Mouse (Mus musculus) CH12.LX (cell line): ENCODE data around the gene Rrp15. TPM values are rescaled to one million over a fixed set of nuclear protein-coding genes. Genes with fewer than 3 reads are reported as not detected.

ENCODE experiments used
- DNase-seq: peaks from one replicate; pipeline ENCODE4 v3.0.0-alpha.2; 2013; ENCODE audit errors: extremely low read depth
- H3K27ac ChIP-seq: 2 replicates; pipeline ENCODE4 v1.5.1; 2012; ENCODE audit warnings: low read depth, mild to moderate bottlenecking, control low read depth, moderate library complexity; ENCODE audit not compliant: insufficient read depth
- H3K27me3 ChIP-seq: replicated peaks from 2 replicates; pipeline ENCODE3; 2012; ENCODE audit warnings: inconsistent platforms
- H3K36me3 ChIP-seq, 2 experiments: replicated peaks in 1 of 2; 2 replicates each; pipeline versions ENCODE3 to v1.6.1; 2012; ENCODE audit warnings: inconsistent platforms in 1 of 2, low read length in 1 of 2, mild to moderate bottlenecking in 1 of 2, mixed read lengths in 1 of 2, moderate library complexity in 1 of 2; ENCODE audit not compliant: control insufficient read depth in 1 of 2, insufficient read depth in 1 of 2
- H3K4me1 ChIP-seq, 2 experiments: 2 replicates each; pipeline ENCODE4 v1.6.1; 2012; ENCODE audit warnings: inconsistent platforms in 1 of 2, moderate library complexity in 1 of 2; ENCODE audit not compliant: insufficient read depth in 2 of 2, control insufficient read depth in 1 of 2
- H3K4me2 ChIP-seq: 2 replicates; pipeline ENCODE4 v1.6.1; 2012; ENCODE audit warnings: low read depth, mild to moderate bottlenecking, control low read depth; ENCODE audit not compliant: poor library complexity, insufficient read depth, severe bottlenecking
- H3K4me3 ChIP-seq, 3 experiments: fragments of 150-350 bp in 1 of 3; sonication (generic) in 1 of 3; replicated peaks in 1 of 3; 2 replicates each; pipeline versions ENCODE3 to v1.5.1; 2011 to 2012; ENCODE audit warnings: low read depth in 2 of 3, low read length in 2 of 3, mild to moderate bottlenecking in 2 of 3, moderate library complexity in 2 of 3, control low read depth in 1 of 3, improper control_type of control experiment in 1 of 3, inconsistent platforms in 1 of 3, mixed read lengths in 1 of 3; ENCODE audit not compliant: poor library complexity in 1 of 3
- H3K79me2 ChIP-seq: replicated peaks from 2 replicates; pipeline ENCODE4 v1.6.1; 2012; ENCODE audit warnings: mild to moderate bottlenecking, moderate library complexity; ENCODE audit not compliant: control insufficient read depth, poor library complexity, insufficient read depth, severe bottlenecking; ENCODE audit errors: extremely low read depth
- H3K9ac ChIP-seq: 2 replicates; pipeline ENCODE4 v1.6.1; 2012; ENCODE audit warnings: low read depth, mild to moderate bottlenecking, control low read depth, moderate library complexity; ENCODE audit not compliant: insufficient read depth
- H3K9me3 ChIP-seq: replicated peaks from 2 replicates; pipeline ENCODE3; 2012; ENCODE audit warnings: low read length, inconsistent platforms, mixed read lengths
- BHLHE40 ChIP-seq: IDR thresholded peaks from 2 replicates; pipeline ENCODE4 v1.6.1; 2011; ENCODE audit warnings: mild to moderate bottlenecking, low read depth, low read length, improper control_type of control experiment
- CHD1 ChIP-seq: IDR thresholded peaks from 2 replicates; pipeline ENCODE4 v1.6.1; 2012; ENCODE audit warnings: low read depth, low read length, improper control_type of control experiment, inconsistent platforms
- CHD2 ChIP-seq: IDR thresholded peaks from 2 replicates; pipeline ENCODE4 v1.6.1; 2011; ENCODE audit warnings: low read length, improper control_type of control experiment
- E2F4 ChIP-seq: IDR thresholded peaks from 2 replicates; pipeline ENCODE4 v1.6.1; 2011; ENCODE audit warnings: low read depth, low read length, improper control_type of control experiment; ENCODE audit not compliant: insufficient replicate concordance
- ELF1 ChIP-seq: IDR thresholded peaks from 2 replicates; pipeline ENCODE4 v1.6.1; 2014; ENCODE audit warnings: low read depth, mild to moderate bottlenecking, inconsistent platforms, low read length, improper control_type of control experiment
- ETS1 ChIP-seq: conservative IDR thresholded peaks from 2 replicates; pipeline ENCODE4 v1.6.1; 2012; ENCODE audit warnings: low read depth, mild to moderate bottlenecking, inconsistent platforms, low read length, improper control_type of control experiment, moderate library complexity
- GABPA ChIP-seq: IDR thresholded peaks from 2 replicates; pipeline ENCODE4 v1.6.1; 2012; ENCODE audit warnings: low read depth, low read length, improper control_type of control experiment, inconsistent platforms; ENCODE audit not compliant: insufficient replicate concordance
- HCFC1 ChIP-seq: IDR thresholded peaks from 2 replicates; pipeline ENCODE4 v1.6.1; 2012; ENCODE audit warnings: low read depth, mild to moderate bottlenecking, inconsistent platforms, low read length, improper control_type of control experiment
- JUN ChIP-seq: IDR thresholded peaks from 2 replicates; pipeline ENCODE4 v1.6.1; 2011; ENCODE audit warnings: low read depth, mild to moderate bottlenecking, low read length, improper control_type of control experiment, moderate library complexity; ENCODE audit not compliant: insufficient read depth
- JUND ChIP-seq: conservative IDR thresholded peaks from 2 replicates; pipeline ENCODE4 v1.6.1; 2011; ENCODE audit warnings: low read depth, low read length, improper control_type of control experiment
- KAT2A ChIP-seq: IDR thresholded peaks from 2 replicates; pipeline ENCODE4 v1.6.1; 2012; ENCODE audit warnings: low read length, improper control_type of control experiment, inconsistent platforms; ENCODE audit not compliant: insufficient replicate concordance
- MAFK ChIP-seq: IDR thresholded peaks from 2 replicates; pipeline ENCODE4 v1.6.1; 2011; ENCODE audit warnings: low read length, improper control_type of control experiment; ENCODE audit not compliant: insufficient replicate concordance
- MAZ ChIP-seq: IDR thresholded peaks from 2 replicates; pipeline ENCODE4 v1.6.1; 2012; ENCODE audit warnings: low read depth, mild to moderate bottlenecking, inconsistent platforms, low read length, improper control_type of control experiment, moderate library complexity
- MXI1 ChIP-seq: IDR thresholded peaks from 2 replicates; pipeline ENCODE4 v1.6.1; 2011; ENCODE audit warnings: mild to moderate bottlenecking, low read depth, low read length, improper control_type of control experiment
- MYC ChIP-seq: IDR thresholded peaks from 2 replicates; pipeline ENCODE4 v1.6.1; 2011; ENCODE audit warnings: low read depth, mild to moderate bottlenecking, improper control_type of control experiment, low read length
- POLR2A ChIP-seq: IDR thresholded peaks from 2 replicates; pipeline ENCODE4 v1.6.1; 2011; ENCODE audit warnings: low read depth, mild to moderate bottlenecking, improper control_type of control experiment, low read length
- POLR2AphosphoS2 ChIP-seq: IDR thresholded peaks from 2 replicates; pipeline ENCODE4 v1.6.1; 2011; ENCODE audit warnings: low read depth, low read length, improper control_type of control experiment
- RAD21 ChIP-seq: IDR thresholded peaks from 2 replicates; pipeline ENCODE4 v1.6.1; 2011; ENCODE audit warnings: low read depth, mild to moderate bottlenecking, low read length, improper control_type of control experiment, moderate library complexity
- SIN3A ChIP-seq: IDR thresholded peaks from 2 replicates; pipeline ENCODE4 v1.6.1; 2012; ENCODE audit warnings: low read length, improper control_type of control experiment, inconsistent platforms
- SMC3 ChIP-seq: IDR thresholded peaks from 2 replicates; pipeline ENCODE4 v1.6.1; 2011; ENCODE audit warnings: low read depth, low read length, improper control_type of control experiment
- TBP ChIP-seq: conservative IDR thresholded peaks from 2 replicates; pipeline ENCODE4 v1.6.1; 2011; ENCODE audit warnings: low read depth, low read length, improper control_type of control experiment
- TCF12 ChIP-seq: IDR thresholded peaks from 2 replicates; pipeline ENCODE4 v1.6.1; 2014; ENCODE audit warnings: low read depth, mild to moderate bottlenecking, inconsistent platforms, low read length, improper control_type of control experiment
- USF1 ChIP-seq: IDR thresholded peaks from 2 replicates; pipeline ENCODE4 v1.6.1; 2014; ENCODE audit warnings: low read depth, mild to moderate bottlenecking, inconsistent platforms, low read length, improper control_type of control experiment
- ZC3H11A ChIP-seq: IDR thresholded peaks from 2 replicates; pipeline ENCODE4 v1.6.1; 2012; ENCODE audit warnings: low read depth, mild to moderate bottlenecking, inconsistent platforms, low read length, improper control_type of control experiment
- ZKSCAN1 ChIP-seq: IDR thresholded peaks from 2 replicates; pipeline ENCODE4 v1.6.1; 2012; ENCODE audit warnings: low read depth, inconsistent platforms, low read length, improper control_type of control experiment, borderline replicate concordance
- ZMIZ1 ChIP-seq: IDR thresholded peaks from 2 replicates; pipeline ENCODE4 v1.6.1; 2012; ENCODE audit warnings: low read depth, mild to moderate bottlenecking, inconsistent platforms, low read length, improper control_type of control experiment
- ZNF384 ChIP-seq: IDR thresholded peaks from 2 replicates; pipeline ENCODE4 v1.6.1; 2012; ENCODE audit warnings: low read depth, low read length, improper control_type of control experiment, inconsistent platforms
- dilution Hi-C: fragments of 300-500 bp; cut with MboI; formaldehyde crosslinking; loops from 2 replicates; pipeline ENCODE4 v1.14.3; 2020; ENCODE audit warnings: low sequenced_read_pairs; ENCODE audit not compliant: extremely low pct_unique_long_range_greater_than_20kb, extremely low pct_ligation_motif_present
- in situ Hi-C: fragments of 300-500 bp; cut with MboI; formaldehyde crosslinking; loops from 3 replicates; pipeline ENCODE4 v1.14.3; 2019; ENCODE audit warnings: low sequenced_read_pairs, low pct_ligation_motif_present, low pct_unique_long_range_greater_than_20kb, mixed read lengths
- polyA plus RNA-seq: library from polyadenylated mRNA; unstranded; fragments of >175 nt; gene quantifications from 2 replicates; pipeline ENCODE4 v1.2.1, GENCODE M21; 2012; ENCODE audit warnings: low read depth; ENCODE audit not compliant: insufficient read length
- total RNA-seq, 2 experiments: library from RNA; depleted of rRNA; stranded (reverse); fragments of 300-350 nt in 1 of 2; fragments of >200 nt in 1 of 2; gene quantifications; 2 replicates each; pipeline ENCODE4 v1.2.3; 2012 to 2014

Gene Rrp15
- total and polyA plus RNA-seq, 3 experiments, result 83.8 to 176 (median 172) TPM

GRCm38 (mm10) chr1:186682606-186683005 lies 66.6 kb downstream of the Rrp15 start:
- H3K9ac ChIP-seq, result no peak overlapping the region
- dilution Hi-C loops (no loop called here), in situ Hi-C loops (no loop called here)
- no peaks in the 10 kb centered on the region for H3K9me3 ChIP-seq
- no peak overlapping the region for H3K27ac ChIP-seq
- no peaks in the 10 kb centered on the region for H3K36me3 ChIP-seq
- no peak for DNase-seq
- TF ChIP-seq HCFC1 (no peak), USF1 (no peak), CHD1 (no peak), JUND (no peak), POLR2AphosphoS2 (no peak), ZKSCAN1 (no peak), SMC3 (no peak), MXI1 (no peak), JUN (no peak), ZNF384 (no peak), MAFK (no peak), SIN3A (no peak), ETS1 (no peak), RAD21 (no peak), TBP (no peak), ZMIZ1 (no peak), GABPA (no peak)
- H3K4me2 ChIP-seq, result no peak overlapping the region
- no peaks in the 10 kb centered on the region for H3K79me2 ChIP-seq
- H3K27me3 ChIP-seq, result no peaks in the 10 kb centered on the region
- no peak overlapping the region for H3K4me3 ChIP-seq
- no peaks in the 10 kb centered on the region for H3K4me1 ChIP-seq

GRCm38 (mm10) chr1:186677614-186678013 lies 71.5 kb downstream of the Rrp15 start:
- dilution Hi-C loops (no loop called here), in situ Hi-C loops (no loop called here)
- H3K9ac ChIP-seq, result no peak overlapping the region
- no peaks in the 10 kb centered on the region for H3K4me1 ChIP-seq
- H3K27ac ChIP-seq, result no peak overlapping the region
- H3K27me3 ChIP-seq, result no peaks in the 10 kb centered on the region
- TF ChIP-seq ZC3H11A (no peak), KAT2A (no peak), TCF12 (no peak), E2F4 (no peak), POLR2A (no peak), MAZ (no peak), MYC (no peak), BHLHE40 (no peak), ELF1 (no peak), CHD2 (no peak), GABPA (no peak), MAFK (no peak), JUND (no peak), SMC3 (no peak), POLR2AphosphoS2 (no peak), TBP (no peak)
- H3K4me3 ChIP-seq, result no peak overlapping the region
- H3K4me2 ChIP-seq, result no peak overlapping the region
- H3K79me2 ChIP-seq, result no peaks in the 10 kb centered on the region
- no peaks in the 10 kb centered on the region for H3K36me3 ChIP-seq
- no peak for DNase-seq
- H3K9me3 ChIP-seq, result no peaks in the 10 kb centered on the region
